Mouse (Mus musculus) forebrain, embryonic 11.5 days (tissue): ENCODE results near the gene Natd1. TPM values are rescaled to one million over a fixed set of nuclear protein-coding genes. Genes with fewer than 3 reads are reported as not detected.

Experiments used
- ATAC-seq: fragments of 200-750 bp; cut with Nextera tagmentation; replicated peaks from 2 replicates; pipeline ENCODE4 v1.8.0; 2017; ENCODE audit warnings: moderate TSS enrichment; ENCODE audit not compliant: low FRiP score
- DNase-seq: peaks from one replicate; pipeline ENCODE4 v3.0.0-alpha.2; 2017; ENCODE audit warnings: low spot score
- H3K27ac ChIP-seq: fragments of 300-500 bp; sonication (generic); 2 replicates; pipeline ENCODE4 v1.5.1; 2014; ENCODE audit warnings: low read depth, low read length
- H3K27me3 ChIP-seq: fragments of 300-500 bp; sonication (generic); 2 replicates; pipeline ENCODE4 v1.6.1; 2014; ENCODE audit warnings: mild to moderate bottlenecking, low read length, mixed read lengths; ENCODE audit not compliant: control insufficient read depth, insufficient read depth
- H3K36me3 ChIP-seq: fragments of 300-500 bp; sonication (generic); 2 replicates; pipeline ENCODE4 v1.6.1; 2014; ENCODE audit warnings: mild to moderate bottlenecking, low read length, moderate library complexity, mixed read lengths; ENCODE audit not compliant: control insufficient read depth, insufficient read depth
- H3K4me1 ChIP-seq: fragments of 300-500 bp; sonication (generic); replicated peaks from 2 replicates; pipeline ENCODE4 v1.6.1; 2014; ENCODE audit warnings: low read length, mixed read lengths; ENCODE audit not compliant: control insufficient read depth, insufficient read depth
- H3K4me2 ChIP-seq: fragments of 300-500 bp; sonication (generic); 2 replicates; pipeline ENCODE4 v1.6.1; 2014; ENCODE audit warnings: low read depth, mild to moderate bottlenecking, low read length, moderate library complexity, mixed read lengths; ENCODE audit not compliant: severe bottlenecking
- H3K4me3 ChIP-seq: fragments of 300-500 bp; sonication (generic); 2 replicates; pipeline ENCODE4 v1.5.1; 2014; ENCODE audit warnings: low read depth, low read length
- H3K9ac ChIP-seq: fragments of 300-500 bp; sonication (generic); 2 replicates; pipeline ENCODE4 v1.6.1; 2014; ENCODE audit warnings: low read length
- H3K9me3 ChIP-seq: fragments of 300-500 bp; sonication (generic); 2 replicates; pipeline ENCODE4 v1.6.1; 2016; ENCODE audit warnings: low read length, mixed read lengths; ENCODE audit not compliant: control insufficient read depth
- WGBS: fragments of 180-500 bp; shearing (Covaris S2); extraction: QIAGEN DNeasy Blood & Tissue Kit; methylation state at CpG from one replicate; pipeline ENCODE4 v1.1.7; 2014; 5-methylcytosine and 5-hydroxymethylcytosine counted together
- polyA plus RNA-seq: library from polyadenylated mRNA; unstranded; fragments of >200 nt; fragmentation: Nextera tagmentation; extraction: Ambion mirVana; gene quantifications from 2 replicates; pipeline ENCODE4 v1.2.1, GENCODE M21; 2014

Natd1 gene
- polyA plus RNA-seq, 1 experiment from 2014 or later = 25.7 TPM

GRCm38 (mm10) chr11:60908073-60908472, 6.5 kb downstream of the Natd1 start:
- 67% methylated on average over 3 of the region's 3 CpGs for WGBS
- Histone ChIP-seq H3K4me2 (no peak overlapping the region), H3K4me1 (peaks cover 2% of the 10 kb centered on the region; the same call in 1 of the 2 replicates), H3K4me3 (no peak overlapping the region), H3K36me3 (peaks cover 2% of the 10 kb centered on the region; the same call in 1 of the 2 replicates), H3K9ac (no peak overlapping the region), H3K27ac (no peak overlapping the region), H3K27me3 (no peaks in the 10 kb centered on the region), H3K9me3 (no peaks in the 10 kb centered on the region)
- DNase-seq (no peak), ATAC-seq (no peak)

GRCm38 (mm10) chr11:60906449-60906848, 8.1 kb downstream of the Natd1 start:
- no peak for ATAC-seq
- Histone ChIP-seq H3K9ac (no peak overlapping the region), H3K4me1 (no peaks in the 10 kb centered on the region), H3K4me3 (no peak overlapping the region), H3K27me3 (no peaks in the 10 kb centered on the region), H3K27ac (no peak overlapping the region), H3K36me3 (peaks cover 2% of the 10 kb centered on the region; the same call in 1 of the 2 replicates), H3K4me2 (no peak overlapping the region), H3K9me3 (no peaks in the 10 kb centered on the region)
- DNase-seq = no peak
- 85% methylated on average over 4 of the region's 4 CpGs for WGBS

GRCm38 (mm10) chr11:60905407-60906120, 9.0 kb downstream of the Natd1 start:
- H3K27ac ChIP-seq = no peak overlapping the region
- H3K4me1 ChIP-seq = no peaks in the 10 kb centered on the region
- no peak overlapping the region for H3K9ac ChIP-seq
- no peaks in the 10 kb centered on the region for H3K27me3 ChIP-seq
- no peak overlapping the region for H3K4me3 ChIP-seq
- no peaks in the 10 kb centered on the region for H3K9me3 ChIP-seq
- H3K4me2 ChIP-seq = no peak overlapping the region
- WGBS = 95% methylated on average over 10 of the region's 10 CpGs
- DNase-seq = no peak
- peaks cover 2% of the 10 kb centered on the region; the same call in 1 of the 2 replicates for H3K36me3 ChIP-seq
- ATAC-seq = no peak

- no peak overlapping the region for H3K4me3 ChIP-seq
- no peak for ATAC-seq
- no peaks in the 10 kb centered on the region for H3K9me3 ChIP-seq
- H3K9ac ChIP-seq = no peak overlapping the region
- WGBS = 89% methylated on average over 6 of the region's 6 CpGs
- H3K4me2 ChIP-seq = no peak overlapping the region
- peaks cover 2% of the 10 kb centered on the region; the same call in 1 of the 2 replicates for H3K36me3 ChIP-seq
- H3K27ac ChIP-seq = no peak overlapping the region
- H3K4me1 ChIP-seq = no peaks in the 10 kb centered on the region
- no peak for DNase-seq
- H3K27me3 ChIP-seq = no peaks in the 10 kb centered on the region
Observed at GRCm38 (mm10) chr11:60903661-60904061, 10.9 kb downstream of the Natd1 start.

GRCm38 (mm10) chr11:60902486-60902885, 12.1 kb downstream of the Natd1 start:
- no peaks in the 10 kb centered on the region for H3K27me3 ChIP-seq
- no peaks in the 10 kb centered on the region for H3K9me3 ChIP-seq
- H3K4me2 ChIP-seq = no peak overlapping the region
- ATAC-seq (no peak), DNase-seq (no peak)
- H3K36me3 ChIP-seq = peaks cover 2% of the 10 kb centered on the region; the same call in 1 of the 2 replicates
- H3K4me3 ChIP-seq = no peak overlapping the region
- no peaks in the 10 kb centered on the region for H3K4me1 ChIP-seq
- H3K27ac ChIP-seq = no peak overlapping the region
- WGBS = 79% methylated on average over 4 of the region's 4 CpGs
- no peak overlapping the region for H3K9ac ChIP-seq

GRCm38 (mm10) chr11:60902001-60902400, 12.5 kb downstream of the Natd1 start:
- Histone ChIP-seq H3K27me3 (no peaks in the 10 kb centered on the region), H3K4me2 (no peak overlapping the region), H3K9ac (no peak overlapping the region), H3K9me3 (no peaks in the 10 kb centered on the region), H3K27ac (no peak overlapping the region), H3K36me3 (peaks cover 2% of the 10 kb centered on the region; the same call in 1 of the 2 replicates), H3K4me3 (no peak overlapping the region), H3K4me1 (no peaks in the 10 kb centered on the region)
- 89% methylated on average over 7 of the region's 7 CpGs for WGBS
- no peak for DNase-seq
- no peak for ATAC-seq

- Histone ChIP-seq H3K36me3 (no peaks in the 10 kb centered on the region), H3K27me3 (no peaks in the 10 kb centered on the region; the same call in 1 of the 2 replicates), H3K9ac (no peak overlapping the region), H3K27ac (no peak overlapping the region), H3K9me3 (no peaks in the 10 kb centered on the region), H3K4me3 (no peak overlapping the region), H3K4me1 (peaks cover 2% of the 10 kb centered on the region; the same call in 1 of the 2 replicates), H3K4me2 (no peak overlapping the region)
- WGBS = 15% methylated on average over 4 of the region's 4 CpGs
- ATAC-seq = no peak
- no peak for DNase-seq
Observed at GRCm38 (mm10) chr11:60895915-60896314, 18.6 kb downstream of the Natd1 start.

- DNase-seq (no peak), ATAC-seq (no peak)
- H3K4me3 ChIP-seq = no peak overlapping the region
- WGBS = 54% methylated on average over 3 of the region's 3 CpGs
- H3K4me1 ChIP-seq = peaks cover 2% of the 10 kb centered on the region; the same call in 1 of the 2 replicates
- H3K4me2 ChIP-seq = no peak overlapping the region
- H3K9ac ChIP-seq = no peak overlapping the region
- no peak overlapping the region for H3K27ac ChIP-seq
- no peaks in the 10 kb centered on the region for H3K27me3 ChIP-seq
- no peaks in the 10 kb centered on the region for H3K9me3 ChIP-seq
- no peaks in the 10 kb centered on the region for H3K36me3 ChIP-seq
Observed at GRCm38 (mm10) chr11:60890744-60891143, 23.8 kb downstream of the Natd1 start.

GRCm38 (mm10) chr11:60890286-60890685, 24.3 kb downstream of the Natd1 start:
- no peaks in the 10 kb centered on the region for H3K4me1 ChIP-seq
- H3K36me3 ChIP-seq = no peaks in the 10 kb centered on the region
- no peaks in the 10 kb centered on the region for H3K27me3 ChIP-seq
- H3K27ac ChIP-seq = no peak overlapping the region
- ATAC-seq = no peak
- H3K9me3 ChIP-seq = no peaks in the 10 kb centered on the region
- no peak overlapping the region for H3K4me3 ChIP-seq
- DNase-seq = no peak
- 73% methylated on average over 6 of the region's 6 CpGs for WGBS
- H3K9ac ChIP-seq = no peak overlapping the region
- H3K4me2 ChIP-seq = no peak overlapping the region
